Mouse (Mus musculus) embryo, embryonic 9.5 days (tissue): Measurements from ENCODE around the gene Grid2ip.

Experiments
- DNase-seq: peaks from one replicate; pipeline ENCODE4 v3.0.0-alpha.2; 2017; ENCODE audit errors: extremely low spot score

Gene Grid2ip

GRCm38 (mm10) chr5:143356686-143357388 is at the start of gene Grid2ip:
Gene Grid2ip (plus strand): TSS chr5:143357338.
- peak; percentile 44 for DNase-seq

- DNase-seq, result no peak
Measured at GRCm38 (mm10) chr5:143308825-143309224, 48.3 kb upstream of the Grid2ip start.

GRCm38 (mm10) chr5:143309916-143310315 is 47.2 kb upstream of the Grid2ip start:
- DNase-seq, result no peak

GRCm38 (mm10) chr5:143311886-143312285 is 45.3 kb upstream of the Grid2ip start:
- peak; percentile 78 for DNase-seq

GRCm38 (mm10) chr5:143314183-143314729 is 42.9 kb upstream of the Grid2ip start:
- peak; percentile 38 for DNase-seq

- DNase-seq, result peak; percentile 90
Measured at GRCm38 (mm10) chr5:143314730-143315513, 42.2 kb upstream of the Grid2ip start, which contains the start of gene E130309D02Rik. Gene E130309D02Rik (minus strand): TSS chr5:143315360.

- no peak for DNase-seq
Measured at GRCm38 (mm10) chr5:143315514-143315888, 41.6 kb upstream of the Grid2ip start.

GRCm38 (mm10) chr5:143316605-143317287 is 40.4 kb upstream of the Grid2ip start:
- DNase-seq, result no peak

GRCm38 (mm10) chr5:143317288-143317610 is 39.9 kb upstream of the Grid2ip start:
- no peak for DNase-seq

GRCm38 (mm10) chr5:143328690-143329495 is 28.2 kb upstream of the Grid2ip start, which contains the start of gene Zdhhc4:
Gene Zdhhc4 (minus strand): TSS chr5:143329256.
- DNase-seq, result peak; percentile 88

- peak; percentile 59 for DNase-seq
Measured at GRCm38 (mm10) chr5:143333872-143334271, 23.3 kb upstream of the Grid2ip start.

GRCm38 (mm10) chr5:143334418-143335088 is 22.6 kb upstream of the Grid2ip start:
- DNase-seq, result no peak

GRCm38 (mm10) chr5:143335089-143335460 is 22.1 kb upstream of the Grid2ip start:
- no peak for DNase-seq

- no peak for DNase-seq
Measured at GRCm38 (mm10) chr5:143336559-143336958, 20.6 kb upstream of the Grid2ip start.

GRCm38 (mm10) chr5:143339603-143340002 is 17.5 kb upstream of the Grid2ip start:
- no peak for DNase-seq

- DNase-seq, result no peak
Measured at GRCm38 (mm10) chr5:143346367-143346766, 10.8 kb upstream of the Grid2ip start.

- DNase-seq, result no peak
Measured at GRCm38 (mm10) chr5:143356017-143356416, 1.1 kb upstream of the Grid2ip start.

- peak; percentile 14 for DNase-seq
Measured at GRCm38 (mm10) chr5:143357564-143357963, 426 bp downstream of the Grid2ip start.

GRCm38 (mm10) chr5:143359263-143359662 is 2.1 kb downstream of the Grid2ip start:
- no peak for DNase-seq

- no peak for DNase-seq
Measured at GRCm38 (mm10) chr5:143360000-143360399, 2.9 kb downstream of the Grid2ip start.

- no peak for DNase-seq
Measured at GRCm38 (mm10) chr5:143361428-143361827, 4.3 kb downstream of the Grid2ip start.
